Mouse (Mus musculus): ENCODE data around the gene Tec.
A peak's percentile ranks its signal among the peaks of the same experiment; 100 is the strongest.

The Tec gene

DNA sequence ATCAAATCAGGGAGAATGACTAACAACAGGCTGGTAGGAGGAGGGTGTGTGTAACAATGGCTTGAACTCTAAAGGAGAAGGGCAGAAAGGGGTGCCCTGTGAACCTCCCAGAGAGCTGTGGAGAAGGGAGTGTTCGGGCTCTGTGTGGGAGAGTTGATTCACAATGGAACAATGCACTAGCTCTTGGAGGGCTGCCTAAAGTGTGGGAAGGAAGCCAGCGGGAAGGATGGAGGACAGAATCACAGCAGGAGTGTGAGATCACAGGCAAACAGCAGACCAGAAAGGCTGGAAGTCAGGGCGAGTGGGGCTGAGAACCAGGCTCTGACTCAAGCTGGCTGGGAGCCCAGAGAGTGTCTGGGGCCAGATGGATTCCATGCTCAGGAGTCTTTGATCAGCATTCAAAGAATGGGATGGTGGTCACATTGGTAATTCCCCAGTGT, 12.6 kb downstream of the Tec start:
- DNase-seq (ENCODE audit: extremely low read depth, insufficient read length, low spot score) = peak; percentile 84

- no peak for DNase-seq (ENCODE audit: extremely low read depth, insufficient read length, low spot score)
These were observed 13.9 kb downstream of the Tec start for GRCm38 (mm10) chr5:72854141-72854990.

- no peak for DNase-seq (ENCODE audit: extremely low read depth, insufficient read length, low spot score)
These were observed 14.9 kb downstream of the Tec start for GRCm38 (mm10) chr5:72853365-72853764.

DNA sequence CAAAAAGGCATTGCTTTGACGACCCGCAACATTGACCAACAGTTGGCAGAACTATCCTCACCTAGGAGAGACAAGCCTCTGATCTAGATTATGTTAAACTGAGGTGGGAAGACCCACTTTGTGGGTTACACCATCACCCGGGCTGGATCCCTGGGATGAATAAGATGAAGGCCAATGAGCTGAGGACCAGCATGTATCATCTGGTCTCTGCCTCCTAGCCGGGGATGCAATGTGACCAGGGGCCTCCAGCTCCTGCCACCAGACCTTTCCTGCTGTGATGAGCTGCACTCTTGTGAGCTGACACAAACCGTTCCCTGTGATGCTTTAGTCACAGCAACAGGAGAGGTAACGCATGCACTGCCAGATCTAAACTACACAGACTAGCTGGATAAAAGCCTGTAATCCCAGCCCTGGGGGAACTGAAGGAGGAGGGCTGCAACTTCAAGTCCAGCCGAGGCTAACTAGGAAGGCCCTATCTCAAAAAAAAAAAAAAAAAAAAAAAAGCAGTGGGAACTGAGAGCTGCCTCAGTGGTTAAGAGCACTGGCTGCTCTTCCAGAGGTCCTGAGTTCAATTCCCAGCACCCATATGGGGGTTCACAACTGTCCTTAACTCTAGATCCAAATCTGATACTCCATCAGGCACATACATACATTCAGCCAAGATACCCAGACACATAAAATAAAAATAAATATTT, 15.8 kb downstream of the Tec start:
- DNase-seq (ENCODE audit: extremely low read depth, insufficient read length, low spot score) = no peak

DNA sequence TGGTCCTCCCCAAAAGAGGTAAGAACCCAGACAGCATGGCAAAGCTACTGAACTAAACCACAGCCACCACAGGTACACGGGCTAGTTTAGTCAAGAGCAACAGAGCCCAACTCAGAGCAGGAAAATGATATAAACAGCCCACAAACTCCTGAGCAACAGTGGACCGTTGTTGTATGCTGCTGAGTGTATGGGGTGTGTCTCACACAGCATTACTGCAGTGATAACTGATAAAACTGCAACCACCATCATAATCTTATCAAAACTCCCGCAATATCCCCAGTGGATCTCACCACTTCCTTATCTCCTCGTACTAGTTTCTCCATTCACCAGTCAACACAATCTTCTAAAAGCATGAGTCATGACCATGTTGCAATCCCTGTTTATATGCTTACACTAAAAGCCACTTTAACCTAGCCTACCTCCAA, 16.6 kb downstream of the Tec start:
- DNase-seq (ENCODE audit: extremely low read depth, insufficient read length, low spot score) = no peak

DNA sequence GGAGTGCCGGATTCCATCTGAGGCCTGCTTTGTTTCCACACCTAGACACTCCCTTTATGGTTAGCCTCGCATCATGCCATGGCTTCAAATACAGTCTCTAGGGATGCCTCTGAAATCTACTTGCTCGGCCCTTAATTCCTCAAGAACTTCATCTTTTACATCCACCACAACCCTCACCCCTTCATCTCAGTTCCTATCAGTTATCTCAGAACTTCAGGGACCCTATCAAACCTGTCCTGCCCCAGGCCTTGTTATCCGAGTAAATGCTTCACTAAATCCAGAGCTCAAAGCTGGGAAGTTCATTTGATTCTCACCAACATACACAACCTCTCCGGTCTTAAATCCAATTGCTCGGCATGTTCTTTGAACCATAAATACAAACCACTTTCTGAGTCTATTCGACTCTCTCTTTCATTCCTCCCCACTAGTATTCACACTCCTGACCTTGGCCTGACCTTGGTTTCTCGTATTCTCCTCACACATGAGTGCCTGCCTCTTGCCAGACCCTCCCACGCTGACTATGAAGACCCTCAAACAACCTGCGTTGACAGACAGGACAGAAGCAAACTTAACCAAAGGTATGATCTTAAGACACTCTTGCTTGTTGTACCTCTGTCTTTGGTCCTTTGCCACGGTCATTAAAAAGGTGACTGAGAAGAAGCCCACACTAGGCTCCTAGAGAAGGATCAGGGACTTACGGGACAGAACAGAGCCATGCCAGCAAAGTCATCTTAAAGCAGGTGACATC, 17.2 kb downstream of the Tec start:
- no peak for DNase-seq (ENCODE audit: extremely low read depth, insufficient read length, low spot score)

DNA sequence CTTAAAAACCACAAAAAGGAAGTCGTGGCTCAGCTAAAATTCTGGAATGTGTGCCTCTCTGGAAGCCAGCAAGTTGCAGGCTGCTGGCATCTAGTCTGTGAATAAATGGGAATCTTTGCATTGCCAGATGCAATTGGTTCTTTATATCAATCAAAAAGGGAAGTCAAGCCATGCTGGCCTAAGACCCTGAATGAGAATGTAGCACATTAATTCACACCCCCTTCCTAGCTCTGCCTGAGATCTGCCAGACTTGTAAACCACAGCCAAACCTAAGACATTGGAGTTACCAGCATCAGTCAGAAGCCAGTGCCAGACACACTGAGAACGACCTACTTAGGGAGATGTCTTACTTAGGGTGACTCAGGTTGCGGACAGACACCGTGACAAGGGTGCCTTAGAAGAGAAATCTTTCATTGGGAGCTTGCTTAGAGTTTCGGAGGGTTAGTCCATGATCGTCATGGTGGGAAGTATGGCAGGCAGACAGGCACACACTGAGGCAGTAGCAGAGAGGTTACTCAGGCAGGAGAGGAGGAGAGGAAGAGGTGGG, 19.3 kb downstream of the Tec start:
- DNase-seq (ENCODE audit: extremely low read depth, insufficient read length, low spot score) = no peak

DNA sequence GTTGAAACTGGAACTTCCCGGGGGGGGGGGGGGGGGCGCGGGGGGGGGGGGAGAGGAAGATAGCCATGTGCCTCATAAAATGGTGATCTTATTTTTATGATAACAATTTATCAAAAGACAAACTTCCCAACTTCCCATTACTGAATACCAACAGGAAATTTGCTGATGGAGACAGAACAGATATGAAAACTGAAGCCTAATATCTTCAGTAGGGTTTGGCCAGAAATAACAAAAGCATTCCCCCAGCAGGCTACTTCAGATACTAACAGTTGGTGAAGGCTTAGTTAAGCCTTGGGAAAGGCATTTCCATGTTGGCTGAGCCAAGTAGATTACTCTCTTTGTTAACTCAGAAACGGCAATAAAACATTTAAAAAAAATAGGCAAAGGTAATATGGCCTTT, 21.6 kb downstream of the Tec start:
- DNase-seq (ENCODE audit: extremely low read depth, insufficient read length, low spot score) = no peak

DNA sequence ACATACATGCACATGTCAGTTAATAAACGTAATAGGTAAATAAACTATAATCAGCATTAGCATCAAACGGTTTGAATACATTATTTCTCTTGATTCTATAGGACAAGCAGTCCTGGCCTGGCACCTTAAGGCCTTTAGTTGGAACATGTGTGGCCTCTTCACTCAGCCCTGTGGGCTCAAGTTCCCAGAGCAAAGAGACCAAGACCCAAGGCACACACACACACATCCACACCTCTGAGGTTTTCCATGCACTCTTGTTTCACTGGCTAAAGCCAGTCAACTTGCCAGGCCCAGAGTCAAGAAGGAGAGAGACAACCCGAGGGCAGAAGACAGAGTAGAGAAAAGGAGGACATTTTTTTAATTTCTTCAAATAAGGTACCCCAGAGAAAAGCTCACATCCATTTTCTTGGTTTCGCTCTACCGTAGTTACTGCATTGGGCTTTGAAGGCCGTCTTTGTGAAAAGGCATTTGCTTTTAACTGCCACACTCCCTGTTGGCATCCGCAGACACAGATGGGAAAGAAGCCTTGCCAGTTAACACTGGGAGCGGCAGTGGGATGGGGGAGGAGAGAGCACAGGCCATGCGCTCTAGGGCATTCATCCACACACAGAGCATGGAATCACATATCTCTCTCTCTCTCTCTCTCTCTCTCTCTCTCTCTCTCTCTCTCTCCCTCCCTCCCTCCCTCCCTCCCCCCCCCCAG, 22.2 kb downstream of the Tec start:
- DNase-seq (ENCODE audit: extremely low read depth, insufficient read length, low spot score) = no peak

GRCm38 (mm10) chr5:72844776-72845495, 23.3 kb downstream of the Tec start:
- DNase-seq (ENCODE audit: extremely low read depth, insufficient read length, low spot score) = no peak

DNA sequence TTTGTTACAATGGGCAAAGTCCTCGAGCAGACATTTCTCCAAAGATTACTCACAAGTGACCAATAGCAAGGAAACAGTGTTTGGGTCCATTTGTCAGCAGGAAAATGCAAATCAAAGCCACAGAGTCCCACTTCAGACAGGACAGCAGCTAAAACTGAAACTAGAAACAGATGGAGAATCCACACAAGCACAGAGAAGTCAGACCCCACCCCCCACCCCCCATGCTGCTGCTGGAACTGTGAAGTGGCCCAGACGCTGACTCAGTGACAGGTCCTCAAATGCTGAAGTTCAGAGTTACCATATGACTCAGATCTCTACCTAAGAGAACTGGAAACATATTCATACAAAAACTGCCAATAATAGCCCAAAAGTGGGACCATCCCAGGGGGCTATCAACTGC, 24.0 kb downstream of the Tec start:
- peak; percentile 46 for DNase-seq (ENCODE audit: extremely low read depth, insufficient read length, low spot score)

DNA sequence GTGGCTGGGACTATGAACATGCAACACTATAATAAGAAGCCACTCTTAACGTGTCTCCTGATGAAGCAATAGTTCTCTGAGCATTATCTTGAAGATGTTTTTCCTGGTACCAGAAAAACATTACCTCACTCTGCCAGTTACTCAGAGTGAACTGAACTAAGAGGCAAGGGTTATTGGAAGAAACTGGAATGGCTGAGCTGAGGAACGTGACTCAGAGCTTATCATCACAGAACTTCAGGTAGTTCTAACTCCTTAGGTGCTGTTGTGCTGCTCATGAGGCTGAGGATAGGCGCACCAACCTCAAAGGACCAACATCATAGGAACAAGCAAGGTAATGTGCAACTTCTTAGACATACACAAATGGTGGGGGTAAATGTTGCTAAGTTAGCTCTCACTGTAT, 28.6 kb downstream of the Tec start:
- DNase-seq (ENCODE audit: extremely low read depth, insufficient read length, low spot score) = no peak

GRCm38 (mm10) chr5:72838976-72839375, 29.3 kb downstream of the Tec start:
- no peak for DNase-seq (ENCODE audit: extremely low read depth, insufficient read length, low spot score)

GRCm38 (mm10) chr5:72835656-72836055, 32.6 kb downstream of the Tec start:
- DNase-seq (ENCODE audit: extremely low read depth, insufficient read length, low spot score) = no peak

DNA sequence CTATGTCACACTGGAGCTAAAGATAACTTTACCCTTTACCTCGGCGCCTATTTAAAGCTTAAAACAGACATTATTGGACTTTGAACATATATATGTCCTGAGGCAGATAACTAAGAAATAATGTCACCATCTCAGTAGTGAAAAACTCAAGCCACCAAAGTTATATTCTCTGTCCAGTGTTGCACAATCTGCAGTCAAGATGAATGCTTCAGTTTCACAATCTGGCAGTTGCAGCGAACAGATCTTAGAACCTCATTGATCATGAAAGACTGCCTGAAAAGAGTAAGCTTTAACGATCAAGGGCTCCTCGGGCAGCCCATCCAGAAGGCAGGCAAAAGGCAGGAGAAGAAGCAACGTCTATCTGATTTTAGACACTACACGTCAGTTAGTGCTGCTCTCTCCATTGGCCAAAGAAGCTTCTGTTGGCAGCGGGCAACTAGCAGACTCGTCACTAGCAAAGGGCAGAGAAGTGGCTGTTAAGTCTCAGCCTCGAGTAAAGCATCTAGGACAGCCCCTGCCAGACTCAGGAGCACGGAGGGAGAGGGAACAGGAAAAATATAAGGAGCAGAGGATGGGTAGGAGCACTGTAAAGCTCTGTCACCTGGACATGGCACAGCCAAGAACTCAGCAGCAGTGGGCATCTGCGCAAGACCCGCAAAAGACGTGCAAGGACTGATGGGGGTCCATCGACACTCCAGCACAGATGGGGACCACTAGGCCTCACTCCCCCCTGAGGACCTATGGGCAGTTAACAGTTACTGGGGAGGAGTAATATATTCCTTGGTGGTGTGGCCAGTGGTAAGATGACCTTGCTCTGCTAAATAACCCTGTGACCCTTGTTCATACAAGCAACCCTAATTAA, 35.1 kb downstream of the Tec start:
- no peak for DNase-seq (ENCODE audit: extremely low read depth, insufficient read length, low spot score)

DNA sequence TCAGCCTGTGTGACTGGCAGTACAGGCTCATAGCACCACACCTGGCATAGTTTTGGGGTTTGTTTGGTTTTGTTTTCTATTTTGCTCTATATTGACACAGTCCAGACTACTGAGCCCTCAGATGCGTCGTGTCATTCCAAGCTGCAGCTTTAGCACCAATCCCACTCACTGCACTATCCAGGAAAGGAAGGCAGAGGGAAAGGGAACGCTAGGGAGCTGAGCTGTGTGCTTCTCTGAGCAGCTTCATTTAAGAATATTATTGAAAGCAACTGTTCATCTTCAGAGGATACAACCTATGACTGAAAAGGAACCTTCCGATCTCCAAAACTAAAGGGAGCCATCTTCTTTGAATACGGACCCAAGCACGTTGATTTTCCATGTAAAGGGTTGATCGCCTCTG, 36.1 kb downstream of the Tec start:
- DNase-seq (ENCODE audit: extremely low read depth, insufficient read length, low spot score) = no peak

DNA sequence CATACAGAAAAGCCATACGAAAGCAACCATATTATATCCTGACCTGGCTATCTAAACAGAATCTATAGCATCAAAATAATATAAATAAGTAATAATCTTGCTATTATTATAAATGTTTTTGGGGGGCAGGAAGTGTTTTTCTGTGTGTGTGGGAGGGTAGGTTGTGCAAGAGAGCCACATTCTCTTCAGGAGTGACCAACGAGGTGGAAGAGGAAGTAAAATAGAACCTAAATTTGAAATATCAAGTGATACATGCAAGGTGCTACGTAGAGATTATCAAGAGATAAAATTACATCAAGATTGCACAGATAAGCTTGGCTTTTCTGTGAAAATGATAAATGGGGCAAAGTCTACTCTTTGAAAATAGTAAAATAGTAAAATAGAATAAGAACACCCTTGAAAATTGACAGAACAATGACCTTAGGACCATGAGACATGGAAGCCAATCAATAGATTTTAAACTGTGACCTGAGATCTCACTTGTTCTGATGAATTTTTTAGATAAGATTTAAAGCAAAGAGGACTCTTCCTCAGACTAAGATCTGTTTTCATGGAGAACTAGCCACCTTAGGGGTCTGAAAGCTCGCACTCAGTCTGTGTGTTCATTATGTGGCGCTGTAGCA, 37.2 kb downstream of the Tec start:
- DNase-seq (ENCODE audit: extremely low read depth, insufficient read length, low spot score) = no peak

- no peak for DNase-seq (ENCODE audit: extremely low read depth, insufficient read length, low spot score)
These were observed 38.7 kb downstream of the Tec start for GRCm38 (mm10) chr5:72829506-72830067.
